Mouse (Mus musculus): ENCODE data around the gene Gm11639.

Gene Gm11639

GRCm38 (mm10) chr11:104685548-104685947 lies at the start of gene Gm11639:
Gene Gm11639, plus strand, starts transcription at chr11:104685707.
- no peak for DNase-seq

- no peak for DNase-seq
Observed at GRCm38 (mm10) chr11:104637010-104637409, 48.5 kb upstream of the Gm11639 start.

- no peak for DNase-seq
Observed at GRCm38 (mm10) chr11:104638006-104638405, 47.5 kb upstream of the Gm11639 start.

- no peak for DNase-seq
Observed at GRCm38 (mm10) chr11:104638906-104639305, 46.6 kb upstream of the Gm11639 start.

DNA sequence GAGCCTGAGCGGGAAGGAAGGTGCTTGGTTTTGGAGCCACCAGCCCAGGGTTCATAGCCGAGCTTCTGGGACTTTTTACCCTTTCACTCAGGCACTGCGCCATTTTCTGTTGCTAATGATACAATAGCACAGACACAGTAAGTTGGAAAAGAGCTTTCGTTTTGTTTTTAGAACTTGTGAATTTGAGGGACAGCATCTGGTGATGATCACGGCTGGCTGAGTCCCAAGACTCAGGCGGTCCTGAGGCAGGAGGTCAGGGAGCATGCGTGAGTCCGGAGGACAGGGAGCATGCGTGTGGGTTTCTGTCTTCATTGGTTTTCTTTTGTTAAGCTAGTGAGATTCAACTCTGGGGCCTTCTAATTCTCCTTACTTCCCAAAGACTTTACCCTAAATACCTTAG lies 45.9 kb upstream of the Gm11639 start:
- DNase-seq: no peak

- DNase-seq: no peak
Observed at GRCm38 (mm10) chr11:104640894-104641293, 44.6 kb upstream of the Gm11639 start.

GRCm38 (mm10) chr11:104643236-104643635 lies 42.3 kb upstream of the Gm11639 start:
- DNase-seq: no peak

GRCm38 (mm10) chr11:104645402-104645801 lies 40.1 kb upstream of the Gm11639 start:
- DNase-seq: no peak

DNA sequence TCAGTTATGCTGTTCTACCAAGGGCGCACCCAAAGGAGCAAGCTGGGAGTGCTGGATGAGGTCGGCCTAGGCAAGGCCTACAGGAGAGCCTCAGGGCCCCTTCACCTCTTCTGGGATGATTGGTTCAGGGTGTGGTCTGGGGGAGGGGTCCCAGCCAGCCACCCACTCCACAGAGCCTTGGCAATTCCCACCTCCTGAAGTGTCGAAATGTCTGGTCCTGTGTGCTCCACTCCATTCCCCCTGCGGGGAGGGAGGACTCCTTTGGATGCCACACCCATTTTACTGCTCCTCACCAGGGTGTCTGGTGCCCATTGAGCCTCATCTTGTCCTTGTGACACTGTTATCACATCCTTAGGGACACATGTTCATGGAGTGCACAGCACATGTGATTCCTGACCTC lies 39.3 kb upstream of the Gm11639 start:
- no peak for DNase-seq

DNA sequence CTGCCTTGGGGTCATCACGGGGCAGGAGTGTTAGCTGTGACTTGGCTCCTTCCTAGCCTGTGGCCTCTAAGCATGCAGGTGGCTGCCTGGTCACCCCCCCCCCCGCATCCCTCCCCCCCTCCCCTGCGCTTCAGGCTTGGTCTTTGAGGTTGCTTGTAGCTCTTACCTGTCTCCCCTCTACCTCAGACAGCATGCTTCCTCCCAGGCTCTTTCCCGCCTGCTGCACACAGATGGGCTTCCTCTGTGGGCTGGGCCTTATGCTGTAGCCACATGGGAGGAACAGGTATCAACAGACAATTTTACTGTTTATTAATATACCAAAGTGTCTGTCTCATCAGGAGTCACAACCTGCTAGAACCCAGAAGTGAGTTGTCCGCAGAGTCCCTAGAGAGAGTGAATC lies 38.9 kb upstream of the Gm11639 start:
- DNase-seq: no peak

DNA sequence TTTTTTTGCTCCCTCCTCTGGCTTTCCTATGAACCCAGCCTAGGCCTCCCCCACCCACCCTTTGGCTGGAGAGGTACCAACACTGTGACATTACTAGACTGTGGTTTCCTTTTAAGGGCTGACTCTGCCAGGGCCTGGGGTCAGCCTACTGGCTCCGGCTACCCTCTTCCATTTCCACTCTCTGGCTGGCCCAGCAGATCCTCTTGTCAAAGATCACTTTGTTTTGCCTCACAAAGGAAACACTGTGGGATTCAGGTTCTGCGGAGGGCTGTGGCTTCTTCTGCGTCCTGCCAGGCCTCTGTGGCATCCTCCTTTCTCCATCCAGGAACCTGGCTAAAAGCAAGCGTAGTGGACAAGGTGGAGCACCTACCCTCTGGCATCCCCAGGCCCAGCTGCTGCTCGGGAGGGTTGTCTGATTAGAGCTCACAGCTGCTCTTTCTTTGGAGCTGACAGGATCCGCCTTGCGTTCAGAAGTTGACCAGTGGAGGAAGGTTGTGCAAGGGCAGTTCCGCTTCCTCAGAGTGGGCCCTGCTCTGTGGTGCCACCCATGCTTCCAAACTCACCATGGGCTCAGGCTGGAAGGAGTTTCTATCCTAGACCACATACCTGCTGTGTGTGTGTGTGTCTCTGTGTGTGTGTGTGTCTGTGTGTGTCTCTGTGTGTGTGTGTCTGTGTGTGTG lies 38.2 kb upstream of the Gm11639 start:
- no peak for DNase-seq

- DNase-seq: no peak
Observed at GRCm38 (mm10) chr11:104648571-104648970, 36.9 kb upstream of the Gm11639 start.

- no peak for DNase-seq
Observed at GRCm38 (mm10) chr11:104660599-104660998, 24.9 kb upstream of the Gm11639 start.

- no peak for DNase-seq
Observed at GRCm38 (mm10) chr11:104661106-104661505, 24.4 kb upstream of the Gm11639 start.

GRCm38 (mm10) chr11:104661531-104662205 lies 23.8 kb upstream of the Gm11639 start:
- no peak for DNase-seq

GRCm38 (mm10) chr11:104662573-104662972 lies 22.9 kb upstream of the Gm11639 start:
- no peak for DNase-seq

- no peak for DNase-seq
Observed at GRCm38 (mm10) chr11:104663241-104663877, 22.1 kb upstream of the Gm11639 start.

DNA sequence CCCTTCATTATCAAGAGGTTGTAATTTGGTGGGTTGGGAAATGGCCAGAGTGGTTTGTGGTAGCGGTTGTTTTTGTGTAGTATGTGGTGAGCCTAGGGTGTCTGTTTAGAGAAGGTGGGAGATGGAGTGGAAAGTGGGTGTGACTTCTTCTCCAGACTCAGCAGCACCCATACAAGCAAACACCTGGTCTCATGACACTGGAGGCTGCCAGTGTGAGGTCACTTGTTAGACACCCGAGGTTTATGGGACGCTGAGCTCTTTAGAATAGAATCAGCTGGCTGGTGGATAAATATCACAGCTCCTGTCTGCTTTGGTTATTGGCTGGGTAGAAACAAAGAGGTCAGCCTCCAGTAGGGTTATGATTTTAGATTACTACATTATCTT lies 21.6 kb upstream of the Gm11639 start:
- DNase-seq: no peak

DNA sequence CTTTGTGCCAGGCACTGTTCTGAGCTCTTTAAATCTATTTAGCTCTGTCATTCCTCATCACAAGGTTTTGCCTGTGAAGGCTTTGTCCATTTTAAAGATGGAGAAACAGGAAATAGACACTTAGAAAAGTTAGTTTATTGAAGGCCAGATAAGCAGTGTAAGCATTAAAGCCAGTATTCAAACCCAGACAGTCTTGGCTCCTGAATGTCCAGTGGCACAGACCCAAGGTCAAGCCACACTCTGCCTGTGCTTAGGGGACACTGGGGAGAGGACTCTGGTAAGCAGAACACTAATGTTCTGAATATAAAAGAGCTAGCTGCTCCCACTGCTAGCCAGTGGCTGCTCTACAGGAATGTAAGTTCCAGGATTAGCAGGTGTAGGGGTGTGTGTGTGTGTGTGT lies 21.1 kb upstream of the Gm11639 start:
- DNase-seq: no peak

- DNase-seq: no peak
Observed at GRCm38 (mm10) chr11:104667399-104667798, 18.1 kb upstream of the Gm11639 start.

DNA sequence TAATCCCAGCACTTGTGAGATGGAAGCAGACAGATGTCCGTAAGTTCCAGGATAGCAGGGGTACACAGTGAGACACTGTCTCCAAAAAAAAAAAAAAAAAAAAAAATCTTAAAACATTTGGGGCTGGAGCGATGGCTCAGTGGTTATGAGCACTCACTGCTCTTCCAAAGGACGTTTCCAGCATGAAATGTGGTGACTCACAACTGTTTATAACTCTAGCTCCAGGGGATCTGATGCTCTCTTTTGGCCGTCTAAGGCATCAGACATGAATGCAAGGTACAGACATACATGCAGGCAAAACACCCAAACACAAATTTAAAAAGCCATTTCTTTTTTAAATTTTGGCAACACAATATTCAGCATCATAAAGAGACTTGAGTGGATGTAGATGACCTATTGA lies 12.1 kb upstream of the Gm11639 start:
- DNase-seq: no peak

- DNase-seq: no peak
Observed at GRCm38 (mm10) chr11:104674768-104675167, 10.7 kb upstream of the Gm11639 start.

DNA sequence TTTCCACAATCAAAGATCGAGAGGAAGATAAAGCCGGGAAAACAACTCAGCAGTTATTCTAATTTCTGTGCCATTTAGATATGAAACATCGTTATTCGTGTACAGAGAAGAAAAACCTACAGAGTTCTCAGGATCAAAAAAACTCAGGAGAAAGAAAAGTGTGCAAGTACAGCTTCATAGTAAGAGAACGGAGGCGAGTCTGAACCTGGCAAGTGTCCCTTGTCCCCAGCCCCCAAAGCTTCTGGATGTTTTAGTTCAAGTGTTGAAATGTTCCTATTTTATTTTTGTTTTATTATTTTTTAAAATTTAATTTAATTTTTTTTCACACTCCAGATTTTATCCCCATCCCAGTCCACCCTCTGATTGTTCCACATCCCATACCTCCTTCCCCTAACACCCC lies 7.7 kb downstream of the Gm11639 start:
- DNase-seq: no peak

GRCm38 (mm10) chr11:104704097-104704496 lies 18.6 kb downstream of the Gm11639 start:
- no peak for DNase-seq
